Mouse (Mus musculus) ES-E14 (cell line): ENCODE results near the gene Nprl2. TPM values are rescaled to one million over a fixed set of nuclear protein-coding genes. Genes with fewer than 3 reads are reported as not detected.
A peak's percentile ranks its signal among the peaks of the same experiment; 100 is the strongest.
"Not testable (repeated sequence)": the region's sequence is repeated elsewhere in the genome, so short reads cannot be mapped to it uniquely, and the experiment has no call there.

Experiments
- DNase-seq: peaks from one replicate; pipeline ENCODE4 v3.0.0-alpha.2; 2013; ENCODE audit warnings: low read depth, low spot score
- H3K27ac ChIP-seq: 2 replicates; pipeline ENCODE4 v1.5.1; 2012; ENCODE audit warnings: low read depth, mild to moderate bottlenecking, low read length, moderate library complexity, mixed read lengths; ENCODE audit not compliant: poor library complexity, insufficient read depth, severe bottlenecking
- H3K36me3 ChIP-seq: 2 replicates; pipeline ENCODE4 v1.6.1; 2012; ENCODE audit warnings: mild to moderate bottlenecking, low read length, moderate library complexity, mixed read lengths; ENCODE audit not compliant: control insufficient read depth, poor library complexity, insufficient read depth, severe bottlenecking
- H3K4me1 ChIP-seq, 2 experiments: fragments of 150-350 bp in 1 of 2; sonication (generic) in 1 of 2; 2 replicates each; pipeline ENCODE4 v1.6.1; 2012; ENCODE audit warnings: low read length in 2 of 2, mild to moderate bottlenecking in 1 of 2, mixed read lengths in 1 of 2; ENCODE audit not compliant: control insufficient read depth in 2 of 2, insufficient read depth in 2 of 2, poor library complexity in 1 of 2
- H3K4me3 ChIP-seq, 2 experiments: fragments of 150-350 bp in 1 of 2; sonication (generic) in 1 of 2; 2 replicates each; pipeline ENCODE4 v1.5.1; 2012; ENCODE audit warnings: low read length in 2 of 2, low read depth in 1 of 2, mild to moderate bottlenecking in 1 of 2, mixed read lengths in 1 of 2; ENCODE audit not compliant: insufficient read depth in 1 of 2, poor library complexity in 1 of 2, severe bottlenecking in 1 of 2
- H3K9ac ChIP-seq: 2 replicates; pipeline ENCODE4 v1.6.1; 2012; ENCODE audit warnings: low read depth, mild to moderate bottlenecking, low read length, mixed read lengths; ENCODE audit not compliant: poor library complexity, insufficient read depth, severe bottlenecking
- H3K9me3 ChIP-seq: fragments of 150-350 bp; sonication (generic); 2 replicates; pipeline ENCODE4 v1.6.1; 2012; ENCODE audit warnings: low read depth, mild to moderate bottlenecking, low read length; ENCODE audit not compliant: control insufficient read depth, insufficient read depth
- CHD2 ChIP-seq: IDR thresholded peaks from 2 replicates; pipeline ENCODE4 v1.6.1; 2014; ENCODE audit warnings: mild to moderate bottlenecking, low read depth, low read length, inconsistent platforms
- HCFC1 ChIP-seq: IDR thresholded peaks from 2 replicates; pipeline ENCODE4 v1.6.1; 2012; ENCODE audit warnings: low read length, inconsistent platforms, borderline replicate concordance; ENCODE audit not compliant: insufficient read depth
- MAFK ChIP-seq: IDR thresholded peaks from 2 replicates; pipeline ENCODE4 v1.6.1; 2014; ENCODE audit warnings: mild to moderate bottlenecking, low read depth, low read length, inconsistent platforms; ENCODE audit not compliant: insufficient read depth
- ZC3H11A ChIP-seq: IDR thresholded peaks from 2 replicates; pipeline ENCODE4 v1.6.1; 2012; ENCODE audit warnings: low read depth, mild to moderate bottlenecking, inconsistent platforms, low read length, borderline replicate concordance
- ZNF384 ChIP-seq: IDR thresholded peaks from 2 replicates; pipeline ENCODE4 v1.6.1; 2012; ENCODE audit warnings: low read depth, low read length, inconsistent platforms
- in situ Hi-C, 2 experiments: fragments of 600-800 bp; cut with MboI; formaldehyde crosslinking; loops; one replicate each; pipeline ENCODE4 v1.15.1; 2025; ENCODE audit warnings: low sequenced_read_pairs in 2 of 2, inconsistent platforms in 1 of 2; ENCODE audit not compliant: unreplicated experiment in 2 of 2
- total RNA-seq: library from RNA; depleted of rRNA; stranded (reverse); fragments of 300-350 nt; gene quantifications from 2 replicates; pipeline ENCODE4 v1.2.3, GENCODE M21; 2012

The Nprl2 gene
- total RNA-seq, 1 experiment: 21.2 TPM

DNA sequence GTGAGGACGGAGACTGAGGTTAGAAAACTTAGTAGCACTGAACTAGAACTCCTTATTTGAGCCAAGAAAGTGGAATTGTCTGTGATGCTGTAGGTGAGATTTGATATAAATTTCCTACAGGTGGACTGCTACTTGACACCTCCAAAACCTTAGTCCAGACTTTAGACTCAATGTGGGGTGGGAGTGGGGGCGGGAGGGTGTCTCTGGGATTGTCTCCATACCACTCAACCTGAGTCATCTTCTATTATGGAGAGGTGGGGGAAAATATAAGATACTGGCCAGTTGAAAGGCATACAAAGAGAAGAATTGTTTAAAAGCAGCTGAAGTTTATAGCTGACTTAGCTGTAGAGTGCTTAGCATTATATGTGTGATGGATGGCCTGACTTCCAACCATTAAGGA, 13.7 kb downstream of the Nprl2 start:
- in situ Hi-C loops: no loop called here
- no peak for DNase-seq
- H3K4me1 ChIP-seq: peaks cover 0 to 10% of the 10 kb centered on the region in 2 experiments; a peak in 1 of 4 replicates
- peak overlapping the region; percentile 64 to 80 for H3K4me3 ChIP-seq
- H3K9ac ChIP-seq: peak overlapping the region; percentile 81; the same call in 1 of the 2 replicates
- peaks cover 16% of the 10 kb centered on the region for H3K36me3 ChIP-seq
- no peaks in the 10 kb centered on the region for H3K9me3 ChIP-seq
- TF ChIP-seq ZC3H11A (no peak), CHD2 (no peak), MAFK (no peak), HCFC1 (no peak), ZNF384 (no peak)
- H3K27ac ChIP-seq: no peak overlapping the region

GRCm38 (mm10) chr9:107556346-107556745, 14.3 kb downstream of the Nprl2 start:
- Histone ChIP-seq H3K36me3 (peaks cover 18% of the 10 kb centered on the region), H3K27ac (no peak overlapping the region), H3K4me3 (no peak overlapping the region), H3K9ac (no peak overlapping the region), H3K9me3 (no peaks in the 10 kb centered on the region), H3K4me1 (peaks cover 0 to 5% of the 10 kb centered on the region in 2 experiments; a peak in 1 of 4 replicates)
- in situ Hi-C loops: no loop called here
- TF ChIP-seq ZNF384: no peak
- no peak for DNase-seq

- Histone ChIP-seq H3K4me1 (peaks cover 0 to 10% of the 10 kb centered on the region in 2 experiments; a peak in 1 of 4 replicates), H3K27ac (no peak within 1 kb of the TSS), H3K9me3 (no peaks in the 10 kb centered on the region), H3K36me3 (peaks cover 19% of the 10 kb centered on the region), H3K9ac (peak within 1 kb of the TSS; percentile 80), H3K4me3 (peak within 1 kb of the TSS; percentile 79 to 87)
- no peak for TF ChIP-seq ZNF384
- TF ChIP-seq MAFK: no peak
- no peak for TF ChIP-seq ZC3H11A
- TF ChIP-seq CHD2: peak; percentile 75; the same call in 1 of the 2 replicates
- peak; percentile 87 for DNase-seq
- in situ Hi-C loops: no loop called here
Measured at GRCm38 (mm10) chr9:107563029-107563581, 21.1 kb downstream of the Nprl2 start, which contains the start of gene Tusc2. Gene Tusc2, plus strand, starts transcription at chr9:107563255.

DNA sequence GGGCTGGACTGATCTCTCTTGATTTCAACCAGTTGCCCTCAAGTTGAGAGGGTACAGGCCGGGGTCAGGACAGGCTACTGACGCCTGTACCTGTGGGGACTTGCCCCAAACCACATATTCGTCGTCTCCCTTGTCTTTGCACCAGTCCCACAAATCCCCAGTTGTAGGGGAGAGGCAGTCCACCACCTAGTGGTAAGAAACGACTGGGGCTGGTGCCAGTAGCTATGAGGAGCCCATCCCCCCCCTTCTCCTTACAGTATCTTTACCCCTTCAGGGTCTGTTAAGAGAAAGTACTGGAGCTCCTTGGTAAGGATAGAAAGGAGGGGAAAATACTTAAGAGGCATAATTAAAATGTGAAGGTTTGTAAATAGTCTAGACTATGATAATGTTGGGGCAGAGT, 23.5 kb downstream of the Nprl2 start:
- DNase-seq, H3K4me3 ChIP-seq, H3K27ac ChIP-seq, H3K9me3 ChIP-seq, H3K9ac ChIP-seq, in situ Hi-C loops: not testable (repeated sequence)
- Histone ChIP-seq H3K4me1 (peaks cover 0 to 17% of the 10 kb centered on the region in 2 experiments; a peak in 3 of 4 replicates), H3K36me3 (peaks cover 14% of the 10 kb centered on the region)

GRCm38 (mm10) chr9:107566041-107566709, 24.1 kb downstream of the Nprl2 start:
- Histone ChIP-seq H3K9ac (no peak overlapping the region), H3K36me3 (peaks cover 19% of the 10 kb centered on the region), H3K4me3 (no peak overlapping the region), H3K4me1 (peaks cover 0 to 22% of the 10 kb centered on the region in 2 experiments; a peak in 3 of 4 replicates), H3K9me3 (no peaks in the 10 kb centered on the region), H3K27ac (no peak overlapping the region)
- in situ Hi-C loops: no loop called here
- TF ChIP-seq ZNF384 (no peak), HCFC1 (no peak), MAFK (no peak), ZC3H11A (no peak), CHD2 (no peak)
- no peak for DNase-seq
